Mouse (Mus musculus) gastrocnemius, adult 2 months (tissue): Measurements from ENCODE around the gene Wdr24. TPM values are rescaled to one million over a fixed set of nuclear protein-coding genes. Genes with fewer than 3 reads are reported as not detected.
A peak's percentile ranks its signal among the peaks of the same experiment; 100 is the strongest.
"Not testable (repeated sequence)": the region's sequence is repeated elsewhere in the genome, so short reads cannot be mapped to it uniquely, and the experiment has no call there.

Experiments
- DNase-seq: peaks from one replicate; pipeline ENCODE4 v3.0.0; 2022
- H3K27ac ChIP-seq: fragments of 200-600 bp; 2 replicates; pipeline ENCODE4 v1.8.1; 2022; ENCODE audit warnings: mild to moderate bottlenecking
- H3K4me3 ChIP-seq: fragments of 200-600 bp; 2 replicates; pipeline ENCODE4 v1.8.1; 2022; ENCODE audit warnings: mild to moderate bottlenecking, moderate library complexity
- CTCF ChIP-seq: fragments of 200-600 bp; IDR thresholded peaks from 2 replicates; pipeline ENCODE4 v1.8.1; 2022; ENCODE audit warnings: antibody characterized with exemption, mild to moderate bottlenecking, moderate library complexity
- intact Hi-C: fragments of 180-260 bp; cut with DNase I; formaldehyde crosslinking; loops from one replicate; pipeline ENCODE4 v1.15.1; 2025
- total RNA-seq, 2 experiments: library from RNA; stranded (reverse); gene quantifications; 2 replicates each; pipeline ENCODE4 v1.2.3; 2021

Gene Wdr24
- total RNA-seq, 2 experiments from 2014 or later = 8.7 to 10.0 TPM

DNA sequence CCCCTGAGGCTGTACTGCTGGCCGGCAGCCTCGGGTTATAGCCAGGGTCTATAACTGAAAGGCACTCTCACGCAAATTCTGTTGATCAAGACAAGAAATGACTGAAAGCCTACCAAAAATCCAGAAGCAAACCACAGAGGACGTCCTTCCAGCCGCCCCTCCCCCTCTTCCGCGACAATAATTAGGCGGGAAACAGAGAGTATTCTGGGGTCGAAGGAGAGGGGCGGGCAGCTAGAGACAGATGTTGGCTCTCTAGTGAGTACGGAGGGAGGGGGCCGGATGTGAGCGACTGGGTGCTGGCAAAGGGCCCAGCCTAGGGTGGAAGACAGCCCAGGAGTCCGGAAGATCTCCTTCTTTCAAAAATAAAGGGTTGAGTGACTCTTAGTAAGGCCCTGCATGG is 30.8 kb upstream of the Wdr24 start, which contains the start of gene Fam173a:
Gene Fam173a, minus strand, starts transcription at position 287 of the 400 bp plus-strand sequence.
- DNase-seq = peak; percentile 80
- H3K27ac ChIP-seq = peak within 1 kb of the TSS; percentile 91
- TF ChIP-seq CTCF = no peak
- intact Hi-C loops = loop anchor here (10.0 kb wide), 1 partner anchor 218 kb away; the partner anchor contains the start of genes Lmf1 and Sox8
- H3K4me3 ChIP-seq = peak within 1 kb of the TSS; percentile 89

DNA sequence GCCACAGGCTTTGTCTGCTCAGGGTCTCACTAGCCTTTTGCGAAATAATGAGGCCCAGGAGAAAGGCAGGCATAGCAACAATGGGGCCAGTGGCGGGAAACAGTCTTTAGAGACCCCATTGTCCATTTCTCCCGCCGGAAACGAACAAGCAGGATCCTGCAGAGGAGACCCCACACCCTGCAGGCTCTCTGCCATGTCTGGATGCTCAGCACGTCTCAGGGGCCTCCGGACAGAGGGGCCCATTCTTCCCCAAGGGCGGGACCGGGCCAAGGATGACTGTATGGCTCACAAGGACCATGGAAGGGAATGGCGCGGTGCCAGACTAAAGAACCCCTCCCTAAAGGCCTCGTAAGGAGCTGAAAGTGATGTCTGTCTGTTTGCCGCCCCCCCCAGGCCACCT is 29.2 kb upstream of the Wdr24 start:
- no peak for DNase-seq
- Histone ChIP-seq H3K4me3 (no peak overlapping the region), H3K27ac (peak overlapping the region; percentile 91; the same call in 1 of the 2 replicates)
- no peak for TF ChIP-seq CTCF
- intact Hi-C loops = loop anchor here (10.0 kb wide), 1 partner anchor 219 kb away; the partner anchor contains the start of genes Lmf1 and Sox8

DNA sequence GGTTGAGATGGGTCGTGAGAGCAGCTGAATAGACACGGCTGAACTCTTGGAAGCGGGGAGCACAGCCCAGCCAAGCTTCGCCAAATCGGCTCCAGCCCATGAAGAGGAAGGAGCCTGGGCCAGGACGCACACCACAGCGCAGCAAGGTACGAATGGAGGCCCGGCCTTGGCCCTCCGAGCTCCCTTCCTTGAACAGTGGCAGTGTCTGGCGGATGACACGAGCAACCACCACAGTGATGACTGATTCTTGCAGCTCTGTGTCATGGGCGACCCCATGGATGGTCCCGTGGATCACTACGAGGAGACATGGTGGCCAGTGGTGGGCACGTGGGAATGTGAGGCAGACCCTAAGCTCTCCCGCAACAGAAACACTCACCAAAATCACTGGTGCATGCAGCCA is 28.4 kb upstream of the Wdr24 start:
- DNase-seq = no peak
- intact Hi-C loops = loop anchor here (10.0 kb wide), 1 partner anchor 220 kb away; the partner anchor contains the start of genes Lmf1 and Sox8
- no peak for TF ChIP-seq CTCF
- no peak overlapping the region for H3K27ac ChIP-seq
- 0 out of 2 replicates have a peak overlapping the region, but pooled peaks have one; percentile 12 for H3K4me3 ChIP-seq

DNA sequence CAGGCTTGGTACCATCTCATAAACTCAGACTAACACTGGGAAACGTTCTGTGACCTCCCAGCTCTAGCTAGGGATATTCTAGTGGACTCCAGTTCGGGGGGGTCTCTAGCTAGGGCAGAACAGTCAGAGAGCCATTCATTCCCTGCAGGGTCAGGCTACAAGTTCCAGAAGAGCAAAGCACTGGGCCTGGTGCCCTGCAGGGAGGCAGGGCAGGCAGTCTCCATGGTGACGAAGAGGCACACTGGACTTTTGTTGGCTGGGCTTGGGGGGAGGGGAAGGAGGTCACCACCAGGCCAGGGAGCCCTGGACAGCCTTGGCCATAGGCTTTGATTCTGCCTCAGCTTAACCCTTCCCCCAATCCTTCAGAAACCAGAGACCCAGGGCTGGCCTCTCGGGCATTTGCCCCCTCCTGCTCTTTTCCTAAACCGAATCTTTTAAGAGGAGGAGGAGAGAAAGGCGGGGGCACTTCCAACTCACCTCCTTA is 27.8 kb upstream of the Wdr24 start, which contains the start of gene AC134908.4:
Gene AC134908.4, minus strand, starts transcription at position 51 of the 484 bp plus-strand sequence.
- TF ChIP-seq CTCF = no peak
- intact Hi-C loops = loop anchor here (10.0 kb wide), 1 partner anchor 221 kb away; the partner anchor contains the start of genes Lmf1 and Sox8
- peak within 1 kb of the TSS; percentile 87 for H3K27ac ChIP-seq

DNA sequence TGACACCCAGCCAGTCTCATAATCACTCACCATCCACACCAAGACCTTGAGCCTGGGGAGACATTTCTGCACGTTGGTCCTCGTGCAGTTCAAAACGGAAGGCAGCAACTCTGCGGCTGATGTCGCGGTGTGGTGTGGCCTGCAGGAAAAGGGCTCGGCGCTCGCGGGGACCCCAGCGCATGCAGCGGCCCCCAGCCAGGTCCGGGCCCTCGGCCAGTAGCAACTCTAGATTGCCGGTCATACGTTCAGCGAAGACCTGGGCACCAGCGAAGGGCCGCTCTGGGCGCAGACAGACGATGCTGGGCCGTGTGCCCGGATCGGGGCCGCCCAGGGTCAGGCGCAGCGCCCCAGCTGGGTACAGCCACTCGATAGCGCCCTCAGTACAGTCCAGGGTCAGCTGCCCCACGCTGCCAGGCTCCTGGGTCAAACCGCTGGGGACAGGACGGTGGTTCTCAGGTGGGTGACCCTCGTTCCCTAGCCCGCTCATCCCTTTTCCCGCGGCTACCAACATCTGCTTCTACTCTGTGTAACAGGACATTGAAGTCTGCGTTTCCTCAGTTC is 27.1 kb upstream of the Wdr24 start:
- peak overlapping the region; percentile 87 for H3K27ac ChIP-seq
- peak; percentile 3; the same call in 1 of the 2 replicates for TF ChIP-seq CTCF
- peak; percentile 85 for DNase-seq

More for the DNA sequence above, 27.8 kb upstream of the Wdr24 start, which contains the start of gene AC134908.4:
- DNase-seq = no peak
- peak within 1 kb of the TSS; percentile 83 for H3K4me3 ChIP-seq

DNA sequence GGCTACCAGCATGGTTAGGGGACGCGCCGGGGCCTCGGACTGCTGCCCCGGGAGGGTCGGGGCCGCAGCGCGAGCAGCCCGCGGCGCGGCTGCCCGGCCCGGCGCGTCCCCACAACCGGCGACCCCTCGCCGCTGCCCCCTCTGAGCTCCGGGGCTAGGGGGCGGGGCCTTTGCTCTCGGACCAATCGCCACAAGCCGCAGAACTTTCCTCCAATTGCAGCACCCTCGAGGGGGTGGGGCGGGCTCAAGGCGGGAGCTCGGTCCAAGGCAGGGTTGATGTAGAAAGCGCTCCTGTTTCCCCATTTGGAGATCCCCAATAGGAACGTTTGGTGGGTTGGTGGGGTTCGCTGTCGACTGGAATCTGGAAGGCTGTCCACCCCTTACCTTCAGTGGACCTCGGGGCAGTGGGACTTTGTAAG is 26.5 kb upstream of the Wdr24 start, which contains the start of gene Metrn:
Gene Metrn, minus strand, starts transcription at position 186 of the 419 bp plus-strand sequence.
- intact Hi-C loops = loop anchor here (10.0 kb wide), 1 partner anchor 222 kb away; the partner anchor contains the start of genes Lmf1 and Sox8
- peak; percentile 93 for DNase-seq
- no peak for TF ChIP-seq CTCF
- H3K27ac ChIP-seq = peak within 1 kb of the TSS; percentile 87
- H3K4me3 ChIP-seq = peak within 1 kb of the TSS; percentile 83

More for the DNA sequence above, 27.1 kb upstream of the Wdr24 start:
- intact Hi-C loops = loop anchor here (10.0 kb wide), 1 partner anchor 221 kb away; the partner anchor contains the start of genes Lmf1 and Sox8
- H3K4me3 ChIP-seq = peak overlapping the region; percentile 83

DNA sequence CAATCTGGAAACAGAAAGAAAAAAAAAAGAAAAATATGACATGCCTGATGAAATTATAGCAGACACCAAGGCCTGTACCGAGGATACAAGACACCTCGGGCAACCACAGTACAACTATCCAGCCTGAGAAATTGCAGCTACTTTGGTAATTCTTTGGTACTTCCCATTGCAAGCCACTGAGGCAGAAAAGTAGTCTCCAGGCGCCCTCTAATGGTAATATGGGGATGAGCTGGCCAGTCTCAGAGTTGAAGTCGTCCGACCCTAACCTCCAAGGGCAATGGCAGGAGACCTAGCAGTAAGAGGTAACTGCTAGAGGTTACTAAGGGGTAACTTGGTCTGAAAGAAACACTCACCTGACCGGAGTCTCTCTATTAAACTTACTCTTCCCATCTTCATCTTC is 22.4 kb upstream of the Wdr24 start:
- no peak overlapping the region for H3K4me3 ChIP-seq
- H3K27ac ChIP-seq = no peak overlapping the region
- TF ChIP-seq CTCF = peak; percentile 97
- intact Hi-C loops = loop anchor here (1.0 to 2.0 kb wide), 2 partner anchors 28 to 68 kb away; partner anchors contain the start of gene Narfl
- peak; percentile 68 for DNase-seq

DNA sequence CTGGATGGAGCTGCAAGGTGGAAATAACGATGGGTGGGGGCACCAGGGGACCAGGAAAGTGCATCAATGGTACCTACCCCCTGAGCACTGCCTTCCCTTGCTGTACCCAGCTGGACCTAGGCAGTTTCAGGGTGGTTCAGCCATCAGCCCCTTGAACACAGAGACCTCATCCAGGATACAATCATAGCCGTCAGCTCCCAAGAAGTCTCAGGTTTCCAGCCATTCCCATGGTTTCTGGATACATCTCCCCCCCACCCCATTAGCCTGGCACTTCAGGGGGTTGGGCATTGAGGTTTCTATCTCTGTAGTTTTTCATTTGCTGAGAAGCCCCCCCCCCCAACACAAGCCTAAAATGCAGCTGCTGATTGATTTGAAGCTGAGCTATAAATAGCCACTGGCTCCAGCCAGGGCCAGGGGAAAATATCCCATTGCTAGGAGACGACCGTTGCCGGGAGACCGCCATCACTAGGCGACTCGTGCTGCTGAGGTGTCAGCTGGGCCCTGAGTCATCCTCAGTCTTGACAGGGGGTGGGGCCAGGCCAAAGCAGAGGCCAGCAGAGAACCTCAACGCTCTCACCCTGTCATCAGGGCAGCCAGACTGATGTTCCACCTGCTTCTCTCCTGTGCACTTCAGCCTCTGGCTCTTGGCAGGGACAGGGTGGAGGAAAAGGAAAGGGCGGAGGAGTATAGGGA is 20.5 kb upstream of the Wdr24 start:
- H3K27ac ChIP-seq = no peak overlapping the region
- peak; percentile 65 for DNase-seq
- H3K4me3 ChIP-seq = no peak overlapping the region
- TF ChIP-seq CTCF = no peak
- intact Hi-C loops = no loop called here

DNA sequence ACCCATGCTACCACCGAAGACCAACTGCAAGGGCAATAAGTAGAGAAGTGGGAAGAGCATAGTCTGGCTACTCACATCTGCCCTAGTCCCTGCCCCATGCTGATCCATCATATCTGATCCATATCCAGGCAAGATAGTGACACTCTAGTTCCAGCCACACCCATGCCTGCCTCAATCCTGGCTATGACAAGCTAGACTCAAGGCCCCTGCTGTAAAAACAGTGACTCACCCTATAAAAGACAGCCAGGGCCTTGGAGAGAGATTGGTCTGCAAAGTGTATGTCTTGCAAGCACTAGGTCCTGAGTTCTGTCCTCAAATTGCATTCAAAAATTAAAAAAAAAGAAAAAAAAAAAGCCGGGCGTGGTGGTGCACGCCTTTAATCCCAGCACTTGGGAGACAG is 16.9 kb upstream of the Wdr24 start:
- intact Hi-C loops = no loop called here

DNA sequence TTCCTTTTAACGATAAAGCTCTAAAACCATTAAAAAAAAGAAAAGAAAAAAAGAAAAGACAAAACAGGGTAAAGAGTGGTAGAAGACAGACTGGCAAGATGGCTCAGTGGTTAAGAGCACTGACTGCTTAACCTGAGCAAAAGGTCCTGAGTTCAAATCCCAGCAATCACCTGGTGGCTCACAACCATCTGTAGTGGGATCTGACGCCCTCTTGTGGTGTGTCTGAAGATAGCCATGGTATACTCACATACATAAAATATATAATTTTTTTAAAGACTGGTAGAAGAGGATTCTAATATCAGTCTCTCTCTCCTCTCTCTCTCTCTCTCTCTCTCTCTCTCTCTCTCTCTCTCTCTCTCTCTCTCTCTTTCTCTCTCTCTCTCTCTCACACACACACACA is 16.0 kb upstream of the Wdr24 start:
- intact Hi-C loops = not testable (repeated sequence)

More for the DNA sequence above, 16.9 kb upstream of the Wdr24 start:
- TF ChIP-seq CTCF = no peak
- no peak overlapping the region for H3K4me3 ChIP-seq
- H3K27ac ChIP-seq = no peak overlapping the region
- DNase-seq = no peak

DNA sequence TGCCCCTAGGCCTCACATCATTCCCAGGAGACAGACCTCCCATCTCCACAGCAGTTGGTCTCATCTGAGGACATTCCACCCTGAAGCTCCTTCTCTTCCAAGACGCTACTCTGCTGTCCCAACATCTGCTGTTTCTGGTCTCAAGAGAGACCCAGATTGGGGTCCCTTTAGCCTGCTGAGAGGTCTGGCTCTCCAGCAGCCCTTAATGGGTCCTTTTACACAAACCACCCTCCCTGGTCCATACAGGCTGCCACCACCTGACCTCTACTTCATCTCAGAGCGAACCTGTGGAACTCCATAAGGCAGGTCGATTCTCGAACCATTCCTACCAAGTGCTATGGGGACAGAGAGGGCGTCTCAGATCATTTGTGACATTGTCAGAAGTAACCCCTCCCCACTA is 15.4 kb upstream of the Wdr24 start:
- Histone ChIP-seq H3K4me3 (peak overlapping the region; percentile 82; the same call in 1 of the 2 replicates), H3K27ac (no peak overlapping the region)
- TF ChIP-seq CTCF = no peak
- no peak for DNase-seq
- intact Hi-C loops = no loop called here

More for the DNA sequence above, 16.0 kb upstream of the Wdr24 start:
- H3K4me3 ChIP-seq, DNase-seq, H3K27ac ChIP-seq: not testable (repeated sequence)

DNA sequence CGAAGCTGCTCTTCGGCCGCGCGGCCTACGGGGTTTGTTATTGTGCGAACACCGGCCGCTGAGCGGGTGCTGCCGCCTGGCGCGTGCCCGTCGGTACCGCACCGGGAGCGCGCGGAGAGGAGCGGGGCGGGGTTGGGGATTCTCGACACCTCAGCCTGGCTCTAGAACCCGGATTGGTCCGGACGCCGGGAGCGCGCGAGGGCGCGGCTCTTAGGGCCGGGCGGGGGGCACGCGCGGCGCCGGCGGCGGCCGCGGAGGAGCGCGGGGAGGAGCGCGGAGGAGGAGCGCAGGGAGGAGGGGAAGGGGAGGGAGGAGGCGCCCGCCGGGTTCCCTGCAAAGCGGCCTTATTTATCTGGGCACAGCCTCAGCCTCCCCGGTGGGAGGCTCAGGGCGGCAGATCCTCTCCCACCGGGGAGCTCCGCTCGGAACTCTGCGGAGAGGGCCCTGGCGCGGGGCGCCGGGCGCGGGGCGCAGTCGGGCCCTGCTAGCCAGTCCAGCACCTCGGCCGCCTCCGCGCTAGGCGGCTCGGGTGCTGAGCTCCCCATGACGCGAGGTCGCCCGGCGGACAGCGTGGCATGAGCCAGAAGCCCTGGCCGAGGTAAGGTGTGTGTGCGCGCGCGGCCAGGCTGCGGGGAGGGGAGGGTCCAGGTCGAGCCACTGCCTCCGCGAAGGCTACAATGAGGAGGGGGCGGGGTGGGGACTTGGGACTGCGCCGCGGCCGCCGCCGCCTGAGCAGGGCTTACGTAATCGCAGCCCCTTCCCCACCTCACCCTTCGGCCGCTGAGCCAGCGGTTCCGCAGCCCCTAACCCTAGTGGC is 14.4 kb upstream of the Wdr24 start, which contains the start of gene Fbxl16:
Gene Fbxl16, plus strand, starts transcription at position 297 of the 817 bp plus-strand sequence.
- TF ChIP-seq CTCF = peak; percentile 51
- intact Hi-C loops = no loop called here
- DNase-seq = peak; percentile 83
- peak within 1 kb of the TSS; percentile 24; the same call in 1 of the 2 replicates for H3K27ac ChIP-seq
- peak within 1 kb of the TSS; percentile 82 for H3K4me3 ChIP-seq
